Mouse (Mus musculus) hindbrain, embryonic 13.5 days (tissue): ENCODE measurements at regions not wholly inside any gene's neighbourhood (a gene's known extent, or its start where the extent isn't known, plus 50 kb on each side); places are given as distances from the start of the nearest gene placed in this dataset.

Experiments used
- ATAC-seq: fragments of 200-750 bp; cut with Nextera tagmentation; 2 replicates; pipeline ENCODE4 v1.8.0; 2017; ENCODE audit warnings: moderate TSS enrichment; ENCODE audit not compliant: low FRiP score
- H3K27ac ChIP-seq: fragments of 300-500 bp; sonication (generic); 2 replicates; pipeline ENCODE4 v1.5.1; 2015; ENCODE audit warnings: inconsistent platforms, mild to moderate bottlenecking, moderate library complexity
- H3K27me3 ChIP-seq: fragments of 300-500 bp; sonication (generic); 2 replicates; pipeline ENCODE4 v1.6.1; 2015; ENCODE audit warnings: mild to moderate bottlenecking, inconsistent platforms
- H3K36me3 ChIP-seq: fragments of 300-500 bp; sonication (generic); 2 replicates; pipeline ENCODE4 v1.6.1; 2015; ENCODE audit warnings: mild to moderate bottlenecking, inconsistent platforms
- H3K4me1 ChIP-seq: fragments of 300-500 bp; sonication (generic); replicated peaks from 2 replicates; pipeline ENCODE4 v1.6.1; 2015; ENCODE audit warnings: inconsistent platforms
- H3K4me2 ChIP-seq: fragments of 300-500 bp; sonication (generic); 2 replicates; pipeline ENCODE4 v1.6.1; 2015; ENCODE audit warnings: inconsistent platforms, mild to moderate bottlenecking, moderate library complexity
- H3K4me3 ChIP-seq: fragments of 300-500 bp; sonication (generic); 2 replicates; pipeline ENCODE4 v1.5.1; 2015; ENCODE audit warnings: mild to moderate bottlenecking, inconsistent platforms
- H3K9ac ChIP-seq: fragments of 300-500 bp; sonication (generic); 2 replicates; pipeline ENCODE4 v1.6.1; 2015; ENCODE audit warnings: mild to moderate bottlenecking, inconsistent platforms
- H3K9me3 ChIP-seq: fragments of 300-500 bp; sonication (generic); 2 replicates; pipeline ENCODE4 v1.6.1; 2016; ENCODE audit warnings: inconsistent platforms
- WGBS: fragments of 180-500 bp; shearing (Covaris S2); methylation state at CpG from one replicate; pipeline ENCODE4 v1.1.7; 2015; 5-methylcytosine and 5-hydroxymethylcytosine counted together

- no peak overlapping the region for H3K4me3 ChIP-seq
- no peak overlapping the region for H3K9ac ChIP-seq
- no peaks in the 10 kb centered on the region for H3K9me3 ChIP-seq
- H3K27me3 ChIP-seq, result no peaks in the 10 kb centered on the region
- no peak overlapping the region for H3K27ac ChIP-seq
- H3K4me1 ChIP-seq, result no peaks in the 10 kb centered on the region
- H3K36me3 ChIP-seq, result no peaks in the 10 kb centered on the region
- 84% methylated on average over 2 of the region's 2 CpGs for WGBS
- no peak overlapping the region for H3K4me2 ChIP-seq
- no peak for ATAC-seq
Observed at GRCm38 (mm10) chr2:45212833-45213232, 95.6 kb upstream of the Zeb2 start.

DNA sequence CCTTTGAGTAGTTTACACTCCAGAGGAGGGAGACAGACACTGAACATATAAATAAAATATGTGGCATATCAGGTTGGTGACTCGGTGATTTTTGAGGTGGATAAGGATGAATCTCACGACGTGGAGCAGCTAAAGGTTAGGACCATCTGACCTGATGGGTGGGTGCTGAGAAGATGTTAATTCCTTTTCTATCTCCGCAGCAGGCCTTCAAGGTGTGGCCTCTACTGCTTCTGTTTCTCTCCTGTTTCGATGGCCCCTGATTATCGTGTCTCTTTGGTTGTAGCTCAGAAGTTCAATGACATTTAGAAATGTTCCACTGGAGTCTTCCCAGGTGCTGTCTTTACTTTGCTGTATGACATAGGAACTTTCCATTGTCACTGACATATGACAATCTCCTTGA is 91.3 kb upstream of the Zeb2 start:
- Histone ChIP-seq H3K36me3 (no peaks in the 10 kb centered on the region), H3K9me3 (no peaks in the 10 kb centered on the region), H3K4me2 (no peak overlapping the region), H3K4me1 (no peaks in the 10 kb centered on the region), H3K4me3 (no peak overlapping the region), H3K27ac (no peak overlapping the region), H3K9ac (no peak overlapping the region), H3K27me3 (no peaks in the 10 kb centered on the region)
- ATAC-seq, result no peak
- 94% methylated on average over 6 of the region's 6 CpGs for WGBS

DNA sequence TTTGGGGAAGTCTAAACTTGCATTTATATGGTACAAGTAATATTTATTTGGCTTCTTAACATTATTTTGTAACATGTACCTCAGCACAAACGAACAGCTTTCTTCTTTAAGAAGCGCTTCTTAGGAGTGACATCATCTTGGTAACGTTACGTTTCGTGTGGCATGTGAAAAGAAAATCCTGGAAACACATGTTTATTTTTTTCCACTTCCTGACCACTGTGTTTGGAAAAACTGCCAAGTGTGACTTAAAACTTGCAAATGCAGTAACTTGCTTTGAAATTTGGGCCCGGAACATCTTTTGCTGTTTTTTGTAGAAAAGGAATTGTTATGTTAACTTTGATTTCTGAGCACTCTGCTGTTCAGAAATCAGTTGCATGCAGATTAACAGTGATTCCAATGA is 88.6 kb upstream of the Zeb2 start:
- H3K27ac ChIP-seq, result no peak overlapping the region
- no peak overlapping the region for H3K9ac ChIP-seq
- no peak for ATAC-seq
- H3K36me3 ChIP-seq, result no peaks in the 10 kb centered on the region
- H3K4me1 ChIP-seq, result no peaks in the 10 kb centered on the region
- H3K27me3 ChIP-seq, result no peaks in the 10 kb centered on the region
- 52% methylated on average over 6 of the region's 6 CpGs for WGBS
- no peak overlapping the region for H3K4me2 ChIP-seq
- H3K9me3 ChIP-seq, result no peaks in the 10 kb centered on the region
- no peak overlapping the region for H3K4me3 ChIP-seq

GRCm38 (mm10) chr2:45205211-45205610 is 88.0 kb upstream of the Zeb2 start:
- H3K4me2 ChIP-seq, result no peak overlapping the region
- no peaks in the 10 kb centered on the region for H3K27me3 ChIP-seq
- 53% methylated on average over 3 of the region's 3 CpGs for WGBS
- no peak overlapping the region for H3K27ac ChIP-seq
- H3K4me1 ChIP-seq, result no peaks in the 10 kb centered on the region
- H3K36me3 ChIP-seq, result no peaks in the 10 kb centered on the region
- no peak overlapping the region for H3K4me3 ChIP-seq
- no peak overlapping the region for H3K9ac ChIP-seq
- no peaks in the 10 kb centered on the region for H3K9me3 ChIP-seq
- ATAC-seq, result no peak

- Histone ChIP-seq H3K9me3 (no peaks in the 10 kb centered on the region), H3K27me3 (no peaks in the 10 kb centered on the region), H3K4me3 (no peak overlapping the region), H3K4me1 (no peaks in the 10 kb centered on the region), H3K4me2 (no peak overlapping the region), H3K27ac (no peak overlapping the region), H3K36me3 (no peaks in the 10 kb centered on the region), H3K9ac (no peak overlapping the region)
- 78% methylated on average over 13 of the region's 13 CpGs for WGBS
- no peak for ATAC-seq
Observed at GRCm38 (mm10) chr2:45197955-45198631, 80.9 kb upstream of the Zeb2 start.

DNA sequence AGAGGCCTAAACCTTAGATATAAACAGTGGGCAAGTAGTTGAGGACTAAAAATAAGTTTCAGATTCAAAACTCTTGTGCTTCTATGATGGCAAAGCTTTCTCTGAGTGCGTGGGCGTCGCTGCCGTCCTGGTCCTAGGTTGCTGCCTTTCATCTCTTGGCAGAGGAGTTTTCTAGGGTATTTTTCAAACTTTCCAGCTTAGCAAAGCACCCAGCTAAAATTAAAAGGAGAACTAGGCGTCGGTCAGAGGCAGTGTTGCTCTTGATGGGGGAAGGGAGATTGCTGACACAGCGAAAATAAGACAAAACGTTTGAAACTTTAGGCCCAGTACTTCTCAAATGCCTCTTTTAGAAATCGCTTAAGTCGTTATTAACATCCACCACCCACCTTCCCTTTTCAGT is 80.1 kb upstream of the Zeb2 start:
- H3K36me3 ChIP-seq, result no peaks in the 10 kb centered on the region
- no peaks in the 10 kb centered on the region for H3K4me1 ChIP-seq
- no peaks in the 10 kb centered on the region for H3K9me3 ChIP-seq
- H3K4me3 ChIP-seq, result no peak overlapping the region
- WGBS, result 81% methylated on average over 10 of the region's 10 CpGs
- H3K4me2 ChIP-seq, result no peak overlapping the region
- H3K27ac ChIP-seq, result no peak overlapping the region
- no peak for ATAC-seq
- no peak overlapping the region for H3K9ac ChIP-seq
- no peaks in the 10 kb centered on the region for H3K27me3 ChIP-seq

DNA sequence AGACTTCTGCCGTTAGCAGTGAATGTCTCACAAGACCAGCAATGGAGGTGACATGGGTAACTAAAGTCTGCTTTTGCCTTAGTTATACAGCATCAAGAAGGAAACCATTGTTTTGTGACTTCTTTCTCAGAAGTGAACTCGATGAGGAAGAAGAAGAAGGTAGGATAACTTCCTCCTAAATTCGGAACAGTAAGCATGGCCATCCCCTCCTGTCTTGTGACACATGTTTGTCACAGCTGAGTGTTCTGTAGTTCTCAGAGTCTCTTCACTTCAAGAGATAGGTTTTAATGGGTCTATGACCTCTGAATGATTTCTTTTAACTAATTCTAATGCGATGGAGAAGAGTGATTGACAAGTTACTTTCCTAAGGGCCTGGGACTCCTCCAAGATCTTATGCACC is 79.3 kb upstream of the Zeb2 start:
- Histone ChIP-seq H3K36me3 (no peaks in the 10 kb centered on the region), H3K9ac (no peak overlapping the region), H3K27ac (no peak overlapping the region), H3K4me2 (no peak overlapping the region), H3K27me3 (no peaks in the 10 kb centered on the region), H3K4me3 (no peak overlapping the region), H3K4me1 (no peaks in the 10 kb centered on the region), H3K9me3 (no peaks in the 10 kb centered on the region)
- WGBS, result 93% methylated on average over 4 of the region's 4 CpGs
- ATAC-seq, result no peak

DNA sequence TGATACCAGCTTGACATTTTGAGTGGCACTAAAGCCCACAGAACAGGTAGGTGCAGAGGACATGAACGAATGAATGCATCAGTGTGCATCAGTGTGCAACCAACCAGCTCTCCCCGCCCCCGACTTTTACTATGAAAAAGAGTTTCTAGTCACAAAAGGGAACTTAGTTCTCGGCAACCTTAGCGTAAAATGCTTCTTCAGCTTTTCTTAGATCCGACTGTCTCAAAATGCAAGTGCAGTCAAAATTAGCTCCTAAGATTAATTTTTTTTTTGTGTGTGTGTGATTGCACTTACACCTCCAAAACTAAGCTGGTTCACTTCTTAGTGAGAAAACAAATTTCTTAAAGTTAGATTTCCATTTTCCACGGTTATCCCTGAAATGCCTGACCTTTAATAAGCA is 77.1 kb upstream of the Zeb2 start:
- 70% methylated on average over 7 of the region's 7 CpGs for WGBS
- H3K4me1 ChIP-seq, result no peaks in the 10 kb centered on the region
- ATAC-seq, result no peak
- H3K27me3 ChIP-seq, result no peaks in the 10 kb centered on the region
- H3K4me2 ChIP-seq, result no peak overlapping the region
- no peak overlapping the region for H3K9ac ChIP-seq
- H3K27ac ChIP-seq, result no peak overlapping the region
- no peaks in the 10 kb centered on the region for H3K9me3 ChIP-seq
- no peak overlapping the region for H3K4me3 ChIP-seq
- no peaks in the 10 kb centered on the region for H3K36me3 ChIP-seq

GRCm38 (mm10) chr2:45185621-45185999 is 68.4 kb upstream of the Zeb2 start:
- Histone ChIP-seq H3K9ac (no peak overlapping the region), H3K4me3 (no peak overlapping the region), H3K4me1 (peaks cover 14% of the 10 kb centered on the region; the same call in 1 of the 2 replicates), H3K27ac (peak overlapping the region; percentile 56; the same call in 1 of the 2 replicates), H3K36me3 (no peaks in the 10 kb centered on the region), H3K27me3 (no peaks in the 10 kb centered on the region), H3K4me2 (no peak overlapping the region), H3K9me3 (no peaks in the 10 kb centered on the region)
- ATAC-seq, result no peak

DNA sequence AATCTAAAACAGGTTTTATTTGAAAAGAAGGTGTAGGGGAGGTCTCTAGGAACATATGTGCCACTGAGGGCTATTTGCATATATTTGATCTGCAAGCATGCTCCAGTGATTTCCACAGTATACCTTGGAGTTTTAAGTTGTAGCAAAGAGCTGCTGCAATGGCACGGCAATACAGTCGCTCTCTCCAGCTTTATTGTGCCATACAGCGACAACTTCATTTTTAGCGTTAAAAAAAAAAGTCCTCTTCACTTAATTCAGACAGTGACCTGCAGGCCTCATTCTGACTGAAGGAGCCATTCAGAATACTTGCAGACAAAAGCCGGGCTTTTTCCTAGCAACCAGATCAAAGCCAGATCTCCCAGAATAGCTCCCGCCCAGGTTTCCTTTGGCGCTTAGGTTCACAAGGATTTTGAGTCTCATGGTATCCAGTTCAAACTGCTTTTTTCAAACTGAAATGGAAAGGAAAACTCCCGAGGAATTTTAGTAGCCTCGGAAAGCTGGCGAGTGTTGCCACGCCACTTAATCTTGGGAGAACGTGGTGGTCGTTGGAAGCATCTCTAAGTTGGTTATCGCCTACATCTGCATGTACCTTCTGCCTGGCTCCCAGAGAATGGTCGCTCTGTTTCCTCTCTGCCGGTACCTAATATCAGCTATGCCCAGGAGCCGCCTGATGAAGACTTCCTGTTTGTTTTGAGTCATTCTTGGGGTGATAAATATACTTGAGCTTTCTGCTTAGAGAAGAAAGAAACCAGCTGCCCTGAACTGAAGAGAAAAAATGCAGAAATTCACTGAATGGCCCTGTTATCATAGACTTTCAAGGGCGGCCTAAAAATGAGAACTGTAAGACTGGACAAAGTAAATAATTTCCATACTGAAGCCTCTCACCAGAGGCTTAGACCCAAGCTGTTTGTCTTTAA is 67.8 kb upstream of the Zeb2 start:
- Histone ChIP-seq H3K27me3 (no peaks in the 10 kb centered on the region), H3K4me2 (peak overlapping the region; percentile 39), H3K9me3 (no peaks in the 10 kb centered on the region), H3K27ac (peak overlapping the region; percentile 56; the same call in 1 of the 2 replicates), H3K4me1 (peaks cover 14% of the 10 kb centered on the region; the same call in 1 of the 2 replicates), H3K4me3 (peak overlapping the region; percentile 11; the same call in 1 of the 2 replicates), H3K36me3 (no peaks in the 10 kb centered on the region), H3K9ac (no peak overlapping the region)
- WGBS, result 6% methylated on average over 18 of the region's 18 CpGs
- no peak for ATAC-seq

- Histone ChIP-seq H3K4me3 (no peak overlapping the region), H3K27ac (no peak overlapping the region), H3K4me2 (no peak overlapping the region), H3K4me1 (peaks cover 14% of the 10 kb centered on the region; the same call in 1 of the 2 replicates), H3K9ac (no peak overlapping the region), H3K36me3 (no peaks in the 10 kb centered on the region), H3K27me3 (no peaks in the 10 kb centered on the region), H3K9me3 (no peaks in the 10 kb centered on the region)
- WGBS, result 20% methylated on average over 6 of the region's 6 CpGs
- ATAC-seq, result no peak
Observed at GRCm38 (mm10) chr2:45184149-45184548, 67.0 kb upstream of the Zeb2 start.

- Histone ChIP-seq H3K4me3 (no peak overlapping the region), H3K9me3 (no peaks in the 10 kb centered on the region), H3K27me3 (no peaks in the 10 kb centered on the region), H3K9ac (no peak overlapping the region), H3K4me1 (peaks cover 14% of the 10 kb centered on the region; the same call in 1 of the 2 replicates), H3K27ac (no peak overlapping the region), H3K4me2 (no peak overlapping the region), H3K36me3 (no peaks in the 10 kb centered on the region)
- ATAC-seq, result no peak
- WGBS, result 50% methylated on average over 1 of the region's 1 CpGs
Observed at GRCm38 (mm10) chr2:45182876-45183275, 65.7 kb upstream of the Zeb2 start.

GRCm38 (mm10) chr2:45181552-45181951 is 64.4 kb upstream of the Zeb2 start:
- no peak overlapping the region for H3K9ac ChIP-seq
- no peak for ATAC-seq
- peaks cover 14% of the 10 kb centered on the region; the same call in 1 of the 2 replicates for H3K4me1 ChIP-seq
- no peaks in the 10 kb centered on the region for H3K9me3 ChIP-seq
- H3K27me3 ChIP-seq, result no peaks in the 10 kb centered on the region
- H3K4me2 ChIP-seq, result no peak overlapping the region
- no peak overlapping the region for H3K27ac ChIP-seq
- no peak overlapping the region for H3K4me3 ChIP-seq
- no peaks in the 10 kb centered on the region for H3K36me3 ChIP-seq
- 52% methylated on average over 7 of the region's 7 CpGs for WGBS
